Mouse (Mus musculus) heart, postnatal 0 days (tissue): Measurements from ENCODE around the gene Aftph. TPM values are rescaled to one million over a fixed set of nuclear protein-coding genes. Genes with fewer than 3 reads are reported as not detected.

Experiments
- ATAC-seq: fragments of 200-750 bp; cut with Nextera tagmentation; 2 replicates; pipeline ENCODE4 v1.8.0; 2017; ENCODE audit warnings: low read depth, moderate number of reproducible peaks, moderate library complexity; ENCODE audit not compliant: insufficient read depth
- DNase-seq: peaks from one replicate; pipeline ENCODE4 v3.0.0-alpha.2; 2016; ENCODE audit warnings: low spot score
- H3K27ac ChIP-seq: fragments of 300-500 bp; sonication (generic); 2 replicates; pipeline ENCODE4 v1.5.1; 2014; ENCODE audit warnings: low read depth, mild to moderate bottlenecking
- H3K27me3 ChIP-seq: fragments of 300-500 bp; sonication (generic); 2 replicates; pipeline ENCODE4 v1.6.1; 2014; ENCODE audit warnings: low read length, mixed read lengths; ENCODE audit not compliant: control insufficient read depth, insufficient read depth
- H3K36me3 ChIP-seq: fragments of 300-500 bp; sonication (generic); replicated peaks from 2 replicates; pipeline ENCODE4 v1.6.1; 2014; ENCODE audit warnings: low read length, mixed read lengths; ENCODE audit not compliant: control insufficient read depth, insufficient read depth
- H3K4me1 ChIP-seq: fragments of 300-500 bp; sonication (generic); 2 replicates; pipeline ENCODE4 v1.6.1; 2014; ENCODE audit warnings: antibody characterized with exemption; ENCODE audit not compliant: control insufficient read depth, insufficient read depth
- H3K4me2 ChIP-seq: fragments of 300-500 bp; sonication (generic); 2 replicates; pipeline ENCODE4 v1.6.1; 2014; ENCODE audit warnings: low read depth, mild to moderate bottlenecking, low read length, moderate library complexity
- H3K4me3 ChIP-seq: fragments of 300-500 bp; sonication (generic); 2 replicates; pipeline ENCODE4 v1.5.1; 2014; ENCODE audit warnings: low read depth, low read length
- H3K9ac ChIP-seq: fragments of 300-500 bp; sonication (generic); replicated peaks from 2 replicates; pipeline ENCODE4 v1.6.1; 2014; ENCODE audit warnings: low read depth, low read length, mixed read lengths
- H3K9me3 ChIP-seq: fragments of 300-500 bp; sonication (generic); replicated peaks from 2 replicates; pipeline ENCODE4 v1.6.1; 2016; ENCODE audit warnings: low read length; ENCODE audit not compliant: control insufficient read depth
- CTCF ChIP-seq: IDR thresholded peaks from 2 replicates; pipeline ENCODE4 v1.5.1; 2016; ENCODE audit warnings: antibody characterized with exemption, control low read depth, low read depth
- EP300 ChIP-seq: IDR thresholded peaks from 2 replicates; pipeline ENCODE4 v1.6.1; 2016; ENCODE audit warnings: antibody characterized with exemption, low read depth
- WGBS: fragments of 180-500 bp; shearing (Covaris S2); extraction: QIAGEN DNeasy Blood & Tissue Kit; methylation state at CpG from one replicate; pipeline ENCODE4 v1.1.7; 2014; 5-methylcytosine and 5-hydroxymethylcytosine counted together
- polyA plus RNA-seq: library from polyadenylated mRNA; unstranded; fragments of >200 nt; fragmentation: Nextera tagmentation; extraction: Ambion mirVana; gene quantifications from 2 replicates; pipeline ENCODE4 v1.2.1, GENCODE M21; 2015
- total RNA-seq: library from RNA; depleted of rRNA; stranded (reverse); fragments of >200 nt; gene quantifications from 2 replicates; pipeline ENCODE4 v1.2.3, GENCODE M21; 2014; ENCODE audit warnings: low replicate concordance

Gene Aftph
- total and polyA plus RNA-seq, 2 experiments from 2014 or later: 7.8 to 21.7 TPM

GRCm38 (mm10) chr11:20646142-20646541, 95.2 kb downstream of the Aftph start:
- DNase-seq: no peak
- 68% methylated on average over 6 of the region's 6 CpGs for WGBS

GRCm38 (mm10) chr11:20645521-20645920, 95.9 kb downstream of the Aftph start:
- no peak for DNase-seq
- H3K9me3 ChIP-seq: no peaks in the 10 kb centered on the region
- 55% methylated on average over 3 of the region's 3 CpGs for whole genome bisulfite sequencing
- no peak for ATAC-seq
- H3K4me3 ChIP-seq: no peak overlapping the region
- no peaks in the 10 kb centered on the region for H3K27me3 ChIP-seq
- no peak overlapping the region for H3K9ac ChIP-seq
- H3K4me1 ChIP-seq: peaks cover 42% of the 10 kb centered on the region
- peaks cover 23% of the 10 kb centered on the region for H3K36me3 ChIP-seq
- H3K4me2 ChIP-seq: no peak overlapping the region
- H3K27ac ChIP-seq: no peak overlapping the region
- TF ChIP-seq EP300 (no peak), CTCF (no peak)

More at GRCm38 (mm10) chr11:20646142-20646541, 95.2 kb downstream of the Aftph start:
- H3K4me1 ChIP-seq: peaks cover 39% of the 10 kb centered on the region
- no peaks in the 10 kb centered on the region for H3K27me3 ChIP-seq
- H3K4me2 ChIP-seq: no peak overlapping the region
- no peak overlapping the region for H3K4me3 ChIP-seq
- ATAC-seq: no peak
- H3K36me3 ChIP-seq: peaks cover 27% of the 10 kb centered on the region
- no peaks in the 10 kb centered on the region for H3K9me3 ChIP-seq
- no peak overlapping the region for H3K9ac ChIP-seq
- no peak for TF ChIP-seq EP300
- no peak for TF ChIP-seq CTCF
- no peak overlapping the region for H3K27ac ChIP-seq

- H3K9ac ChIP-seq: no peak overlapping the region
- no peak overlapping the region for H3K27ac ChIP-seq
- no peaks in the 10 kb centered on the region for H3K9me3 ChIP-seq
- ATAC-seq (no peak), DNase-seq (no peak)
- H3K4me1 ChIP-seq: peaks cover 48% of the 10 kb centered on the region
- H3K4me3 ChIP-seq: no peak overlapping the region
- TF ChIP-seq EP300 (no peak), CTCF (no peak)
- H3K27me3 ChIP-seq: no peaks in the 10 kb centered on the region
- 48% methylated on average over 6 of the region's 6 CpGs for WGBS
- H3K36me3 ChIP-seq: peaks cover 20% of the 10 kb centered on the region
- no peak overlapping the region for H3K4me2 ChIP-seq
These were observed 96.5 kb downstream of the Aftph start for GRCm38 (mm10) chr11:20644872-20645271.

GRCm38 (mm10) chr11:20644166-20644565, 97.2 kb downstream of the Aftph start:
- no peaks in the 10 kb centered on the region for H3K9me3 ChIP-seq
- no peak overlapping the region for H3K27ac ChIP-seq
- H3K4me3 ChIP-seq: no peak overlapping the region
- TF ChIP-seq EP300: no peak
- no peak for TF ChIP-seq CTCF
- H3K36me3 ChIP-seq: peaks cover 13% of the 10 kb centered on the region
- no peak for DNase-seq
- no peak for ATAC-seq
- H3K9ac ChIP-seq: no peak overlapping the region
- WGBS: 63% methylated on average over 1 of the region's 1 CpGs
- H3K4me1 ChIP-seq: peaks cover 55% of the 10 kb centered on the region
- H3K27me3 ChIP-seq: no peaks in the 10 kb centered on the region
- H3K4me2 ChIP-seq: no peak overlapping the region

GRCm38 (mm10) chr11:20643161-20643560, 98.2 kb downstream of the Aftph start:
- WGBS: 70% methylated on average over 5 of the region's 5 CpGs
- ATAC-seq: no peak
- Histone ChIP-seq H3K9ac (no peak overlapping the region), H3K4me1 (peaks cover 56% of the 10 kb centered on the region), H3K27me3 (no peaks in the 10 kb centered on the region), H3K36me3 (peaks cover 3% of the 10 kb centered on the region), H3K9me3 (no peaks in the 10 kb centered on the region), H3K4me2 (no peak overlapping the region), H3K4me3 (no peak overlapping the region), H3K27ac (no peak overlapping the region)
- DNase-seq: no peak
- TF ChIP-seq EP300 (no peak), CTCF (no peak)

GRCm38 (mm10) chr11:20642321-20642720, 99.1 kb downstream of the Aftph start:
- no peak overlapping the region for H3K4me3 ChIP-seq
- WGBS: 89% methylated on average over 5 of the region's 5 CpGs
- no peak for ATAC-seq
- no peak overlapping the region for H3K9ac ChIP-seq
- no peak overlapping the region for H3K4me2 ChIP-seq
- no peaks in the 10 kb centered on the region for H3K36me3 ChIP-seq
- DNase-seq: no peak
- H3K9me3 ChIP-seq: no peaks in the 10 kb centered on the region
- peaks cover 50% of the 10 kb centered on the region for H3K4me1 ChIP-seq
- no peak overlapping the region for H3K27ac ChIP-seq
- no peak for TF ChIP-seq CTCF
- no peak for TF ChIP-seq EP300
- no peaks in the 10 kb centered on the region for H3K27me3 ChIP-seq
